8 mouse cellular contexts compared by ENCODE assay signal in the genomic region with DNA sequence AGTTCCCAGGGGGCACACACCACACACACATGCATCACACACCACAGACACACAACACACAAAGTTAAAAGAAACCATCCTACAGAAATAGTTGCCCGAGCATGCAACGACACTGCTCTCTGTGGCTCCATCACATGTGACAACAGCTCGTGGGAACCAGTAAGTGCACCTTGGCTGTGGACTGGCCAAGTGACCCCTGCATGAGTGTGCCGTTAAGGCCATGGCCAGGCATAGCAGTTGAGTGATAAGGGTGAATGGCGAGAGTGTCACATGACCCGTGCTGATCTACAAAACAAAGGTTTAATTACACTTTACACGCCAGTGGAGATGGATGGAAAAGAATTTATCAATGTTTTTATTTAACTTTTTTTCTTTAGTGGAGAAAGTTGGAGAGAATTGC.
"Had no signal": no experiment of that assay in that cellular context is flagged by ENCODE, and none has a peak within 500 bp of the region (broad histone marks: within the 10 kb centered on the region; RNA-seq: fewer than 3 reads in every experiment).

No protein-coding gene starts in this region.

- DNase-seq: liver, postnatal 0 days; lung, adult 2 months; lung, postnatal 14 days; lung, postnatal 36 days; right cerebral cortex, postnatal 14 days; thymus, adult 2 months; thymus, postnatal 25 days; thymus, postnatal 4 days had no signal
